Mouse (Mus musculus) R1 (cell line): Measurements from ENCODE around the gene Akna.
A peak's percentile ranks its signal among the peaks of the same experiment; 100 is the strongest.

Experiments used
- DNase-seq: peaks from one replicate; pipeline ENCODE4 v3.0.0-alpha.2; 2018; ENCODE audit warnings: low read depth, low spot score

Akna gene

GRCm38 (mm10) chr4:63403040-63403959, at the start of gene Akna:
Akna (minus strand) TSS chr4:63403354.
- DNase-seq = peak; percentile 48

GRCm38 (mm10) chr4:63452555-63452954, 49.4 kb upstream of the Akna start:
- DNase-seq = no peak

- no peak for DNase-seq
Measured at GRCm38 (mm10) chr4:63450551-63450950, 47.4 kb upstream of the Akna start.

- no peak for DNase-seq
Measured at GRCm38 (mm10) chr4:63444362-63445066, 41.4 kb upstream of the Akna start.

GRCm38 (mm10) chr4:63443101-63443500, 39.9 kb upstream of the Akna start:
- no peak for DNase-seq

GRCm38 (mm10) chr4:63441616-63442015, 38.5 kb upstream of the Akna start:
- DNase-seq = peak; percentile 27

GRCm38 (mm10) chr4:63440262-63440661, 37.1 kb upstream of the Akna start:
- DNase-seq = no peak

GRCm38 (mm10) chr4:63437968-63438367, 34.8 kb upstream of the Akna start:
- no peak for DNase-seq

- DNase-seq = no peak
Measured at GRCm38 (mm10) chr4:63437119-63437815, 34.1 kb upstream of the Akna start.

GRCm38 (mm10) chr4:63435402-63435801, 32.2 kb upstream of the Akna start:
- DNase-seq = no peak

GRCm38 (mm10) chr4:63431098-63431497, 27.9 kb upstream of the Akna start:
- DNase-seq = no peak

GRCm38 (mm10) chr4:63430357-63430756, 27.2 kb upstream of the Akna start:
- DNase-seq = no peak

- peak; percentile 43 for DNase-seq
Measured at GRCm38 (mm10) chr4:63426308-63426707, 23.2 kb upstream of the Akna start.

- DNase-seq = no peak
Measured at GRCm38 (mm10) chr4:63423811-63424210, 20.7 kb upstream of the Akna start.

GRCm38 (mm10) chr4:63423231-63423630, 20.1 kb upstream of the Akna start:
- DNase-seq = peak; percentile 66

GRCm38 (mm10) chr4:63420143-63420920, 17.2 kb upstream of the Akna start:
- peak; percentile 92 for DNase-seq

- DNase-seq = no peak
Measured at GRCm38 (mm10) chr4:63418270-63418669, 15.1 kb upstream of the Akna start.

- DNase-seq = peak; percentile 78
Measured at GRCm38 (mm10) chr4:63417318-63417957, 14.3 kb upstream of the Akna start.

- DNase-seq = no peak
Measured at GRCm38 (mm10) chr4:63414951-63415350, 11.8 kb upstream of the Akna start.

- no peak for DNase-seq
Measured at GRCm38 (mm10) chr4:63411222-63411621, 8.1 kb upstream of the Akna start.

GRCm38 (mm10) chr4:63410583-63410934, 7.4 kb upstream of the Akna start:
- peak; percentile 96 for DNase-seq
